Mouse (Mus musculus) heart, postnatal 25 days (tissue): ENCODE measurements around the gene Prss30. TPM values are rescaled to one million over a fixed set of nuclear protein-coding genes. Genes with fewer than 3 reads are reported as not detected.
"Not testable (repeated sequence)": the region's sequence is repeated elsewhere in the genome, so short reads cannot be mapped to it uniquely, and the experiment has no call there.

Experiments
- DNase-seq: peaks from one replicate; pipeline ENCODE4 v3.0.0; 2022; ENCODE audit warnings: low spot score
- intact Hi-C: fragments of 180-260 bp; cut with DNase I; formaldehyde crosslinking; loops from one replicate; pipeline ENCODE4 v1.15.1; 2025
- total RNA-seq, 2 experiments: library from RNA; stranded (reverse); gene quantifications; 2 replicates each; pipeline ENCODE4 v1.2.3; 2021

Prss30 gene
- total RNA-seq, 2 experiments from 2014 or later: not detected

- intact Hi-C loops: no loop called here
Observed at GRCm38 (mm10) chr17:23992789-23993553, 12.6 kb upstream of the Prss30 start.

GRCm38 (mm10) chr17:23989802-23990201 lies 9.4 kb upstream of the Prss30 start:
- intact Hi-C loops: no loop called here
- no peak for DNase-seq

More at GRCm38 (mm10) chr17:23992789-23993553, 12.6 kb upstream of the Prss30 start:
- no peak for DNase-seq

- intact Hi-C loops: no loop called here
Observed at GRCm38 (mm10) chr17:23984989-23985388, 4.6 kb upstream of the Prss30 start.

GRCm38 (mm10) chr17:23982912-23983311 lies 2.5 kb upstream of the Prss30 start:
- intact Hi-C loops: no loop called here
- no peak for DNase-seq

More at GRCm38 (mm10) chr17:23984989-23985388, 4.6 kb upstream of the Prss30 start:
- no peak for DNase-seq

GRCm38 (mm10) chr17:23979471-23979870 lies 895 bp downstream of the Prss30 start:
- intact Hi-C loops: no loop called here
- no peak for DNase-seq

GRCm38 (mm10) chr17:23976665-23977064 lies 3.7 kb downstream of the Prss30 start:
- no peak for DNase-seq
- intact Hi-C loops: no loop called here

GRCm38 (mm10) chr17:23971315-23971714 lies 9.1 kb downstream of the Prss30 start:
- no peak for DNase-seq
- intact Hi-C loops: no loop called here

GRCm38 (mm10) chr17:23969231-23969630 lies 11.1 kb downstream of the Prss30 start:
- DNase-seq: no peak
- intact Hi-C loops: loop anchor here (5.0 kb wide), 1 partner anchor 43 kb away; no protein-coding TSS in a partner anchor

- no peak for DNase-seq
- intact Hi-C loops: loop anchor here (5.0 kb wide), 1 partner anchor 44 kb away; no protein-coding TSS in a partner anchor
Observed at GRCm38 (mm10) chr17:23968780-23969179, 11.6 kb downstream of the Prss30 start.

- intact Hi-C loops: loop anchor here (5.0 kb wide), 1 partner anchor 45 kb away; no protein-coding TSS in a partner anchor
- peak; percentile 8 for DNase-seq
Observed at GRCm38 (mm10) chr17:23966658-23967401, 13.5 kb downstream of the Prss30 start.

- no peak for DNase-seq
- intact Hi-C loops: loop anchor here (5.0 kb wide), 1 partner anchor 46 kb away; no protein-coding TSS in a partner anchor
Observed at GRCm38 (mm10) chr17:23965805-23966425, 14.5 kb downstream of the Prss30 start.

- intact Hi-C loops: no loop called here
- no peak for DNase-seq
Observed at GRCm38 (mm10) chr17:23961573-23962122, 18.7 kb downstream of the Prss30 start.

- intact Hi-C loops: loop anchor here (1.0 kb wide), 3 partner anchors 86 to 186 kb away; no protein-coding TSS in a partner anchor
- peak; percentile 42 for DNase-seq
Observed at GRCm38 (mm10) chr17:23960084-23960738, 20.2 kb downstream of the Prss30 start.

- DNase-seq: no peak
- intact Hi-C loops: no loop called here
Observed at GRCm38 (mm10) chr17:23955174-23955573, 25.2 kb downstream of the Prss30 start, which contains the start of gene Sbpl. Gene Sbpl (minus strand): TSS chr17:23955274.

- DNase-seq, intact Hi-C loops: not testable (repeated sequence)
Observed at GRCm38 (mm10) chr17:23950828-23951227, 29.5 kb downstream of the Prss30 start.

GRCm38 (mm10) chr17:23949068-23949467 lies 31.3 kb downstream of the Prss30 start:
- intact Hi-C loops: no loop called here
- DNase-seq: no peak

GRCm38 (mm10) chr17:23947486-23947885 lies 32.9 kb downstream of the Prss30 start:
- intact Hi-C loops: not testable (repeated sequence)

GRCm38 (mm10) chr17:23941372-23941771 lies 39.0 kb downstream of the Prss30 start, which contains the start of gene Sbp:
Gene Sbp (plus strand): TSS chr17:23941672.
- intact Hi-C loops: no loop called here

More at GRCm38 (mm10) chr17:23947486-23947885, 32.9 kb downstream of the Prss30 start:
- DNase-seq: not testable (repeated sequence)

GRCm38 (mm10) chr17:23931157-23931556 lies 49.2 kb downstream of the Prss30 start:
- no peak for DNase-seq
- intact Hi-C loops: no loop called here

More at GRCm38 (mm10) chr17:23941372-23941771, 39.0 kb downstream of the Prss30 start, which contains the start of gene Sbp:
- DNase-seq: no peak
